Mouse (Mus musculus) embryonic fibroblast, embryonic 13.5 days (primary cell): ENCODE data around the gene Ppp1r36. TPM values are rescaled to one million over a fixed set of nuclear protein-coding genes. Genes with fewer than 3 reads are reported as not detected.
A peak's percentile ranks its signal among the peaks of the same experiment; 100 is the strongest.

Experiments used
- H3K27ac ChIP-seq: 2 replicates; pipeline ENCODE4 v1.5.1; 2012; ENCODE audit warnings: low read length, control low read depth, inconsistent platforms; ENCODE audit not compliant: insufficient read depth
- H3K4me1 ChIP-seq: 2 replicates; pipeline ENCODE4 v1.6.1; 2011; ENCODE audit warnings: low read length; ENCODE audit not compliant: control insufficient read depth, insufficient read depth
- H3K4me3 ChIP-seq: 2 replicates; pipeline ENCODE4 v1.5.1; 2011; ENCODE audit warnings: mild to moderate bottlenecking, control low read depth, low read length; ENCODE audit not compliant: insufficient read depth
- CTCF ChIP-seq: IDR thresholded peaks from 2 replicates; pipeline ENCODE4 v1.5.1; 2011; ENCODE audit warnings: mild to moderate bottlenecking, control low read depth, low read length, moderate library complexity, borderline replicate concordance; ENCODE audit not compliant: insufficient read depth
- POLR2A ChIP-seq: IDR thresholded peaks from 2 replicates; pipeline ENCODE4 v1.6.1; 2011; ENCODE audit warnings: low read depth, mild to moderate bottlenecking, control low read depth, low read length, moderate library complexity
- polyA plus RNA-seq: library from polyadenylated mRNA; stranded (reverse); fragments of >200 nt; gene quantifications from 2 replicates; pipeline ENCODE4 v1.2.4, GENCODE M21; 2011; ENCODE audit warnings: low read depth; ENCODE audit not compliant: missing spikeins, insufficient read length

The Ppp1r36 gene
- polyA plus RNA-seq, 1 experiment: 1.8 TPM

DNA sequence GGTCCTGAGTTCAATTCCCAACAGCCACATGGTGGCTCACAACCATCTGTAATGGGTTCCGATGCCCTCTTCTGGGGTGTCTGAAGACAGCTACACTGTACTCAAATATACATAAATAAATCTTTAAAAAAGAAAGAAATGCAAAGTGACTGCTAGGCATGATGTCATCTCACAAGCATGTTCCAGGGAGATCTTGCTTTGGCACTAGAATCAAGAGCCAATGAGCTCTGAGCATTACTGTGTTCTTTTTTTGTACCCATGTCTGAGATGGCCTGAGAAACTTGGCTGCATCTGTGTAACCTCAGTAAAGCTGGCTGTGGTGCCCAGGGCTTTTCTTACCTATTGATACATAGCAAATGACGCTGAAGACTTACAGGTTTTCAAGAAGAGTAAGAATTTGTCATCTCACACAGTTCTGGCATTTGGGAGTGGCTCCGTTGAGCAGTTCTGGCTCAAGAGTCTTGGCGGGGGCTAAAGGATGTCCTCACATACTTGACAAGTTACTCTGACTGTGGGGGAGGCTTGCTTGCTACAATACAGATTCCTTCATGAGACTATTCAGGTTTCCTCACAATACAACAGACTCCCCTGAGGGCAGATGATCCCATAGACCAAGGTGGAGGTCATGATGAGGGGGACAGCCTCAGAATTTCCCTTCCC lies 62.6 kb downstream of the Ppp1r36 start:
- H3K27ac ChIP-seq: peak overlapping the region; percentile 84
- no peak for TF ChIP-seq POLR2A
- TF ChIP-seq CTCF: no peak
- no peak overlapping the region for H3K4me3 ChIP-seq
- peaks cover 18% of the 10 kb centered on the region for H3K4me1 ChIP-seq

DNA sequence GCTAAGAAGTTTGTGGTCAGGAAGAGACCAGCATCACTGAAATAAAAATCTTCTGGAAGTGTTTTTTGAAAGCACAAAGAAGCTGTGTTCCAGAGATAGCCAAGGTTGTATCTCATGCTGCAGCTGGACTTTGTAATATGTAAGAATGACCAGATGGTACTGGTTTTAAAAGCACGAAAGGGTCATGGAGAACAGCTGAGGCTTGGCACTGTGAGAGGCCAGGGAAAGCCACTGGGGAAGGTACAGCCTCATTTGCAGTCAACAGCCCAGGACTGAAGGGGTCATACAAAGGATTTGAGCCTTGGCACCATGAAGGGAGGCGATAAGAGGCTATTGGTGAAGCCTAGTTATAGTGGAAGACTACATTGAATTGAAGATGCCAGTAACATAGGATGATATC lies 65.1 kb downstream of the Ppp1r36 start:
- TF ChIP-seq CTCF (no peak), POLR2A (no peak)
- H3K27ac ChIP-seq: no peak overlapping the region
- H3K4me1 ChIP-seq: peaks cover 18% of the 10 kb centered on the region
- no peak overlapping the region for H3K4me3 ChIP-seq

GRCm38 (mm10) chr12:76482948-76483347 lies 65.6 kb downstream of the Ppp1r36 start:
- H3K4me1 ChIP-seq: peaks cover 16% of the 10 kb centered on the region
- TF ChIP-seq CTCF (no peak), POLR2A (no peak)
- no peak overlapping the region for H3K27ac ChIP-seq
- no peak overlapping the region for H3K4me3 ChIP-seq

- Histone ChIP-seq H3K4me1 (peaks cover 4% of the 10 kb centered on the region; the same call in 1 of the 2 replicates), H3K4me3 (no peak overlapping the region), H3K27ac (no peak overlapping the region)
- no peak for TF ChIP-seq POLR2A
- no peak for TF ChIP-seq CTCF
These were observed 67.5 kb downstream of the Ppp1r36 start for GRCm38 (mm10) chr12:76484881-76485280.

- Histone ChIP-seq H3K4me1 (0 out of 2 replicates have a peak, but pooled peaks cover 1% of the 10 kb centered on the region), H3K27ac (no peak overlapping the region), H3K4me3 (no peak overlapping the region)
- TF ChIP-seq POLR2A (no peak), CTCF (no peak)
These were observed 68.0 kb downstream of the Ppp1r36 start for GRCm38 (mm10) chr12:76485381-76485780.

GRCm38 (mm10) chr12:76486943-76487342 lies 69.6 kb downstream of the Ppp1r36 start:
- TF ChIP-seq POLR2A (no peak), CTCF (no peak)
- no peak overlapping the region for H3K27ac ChIP-seq
- H3K4me1 ChIP-seq: no peaks in the 10 kb centered on the region
- H3K4me3 ChIP-seq: no peak overlapping the region

Other genes with a start within 250 kb of the Ppp1r36 start
- gene Esr2, start 240.3 kb upstream of the Ppp1r36 start, polyA plus RNA-seq: 0.37 and 0.50 TPM in 2 replicates
- not detected in 2 replicates for gene Tex21, start 170.8 kb upstream of the Ppp1r36 start, polyA plus RNA-seq
- gene Mthfd1, start 162.2 kb upstream of the Ppp1r36 start, polyA plus RNA-seq: 30.9 and 38.6 TPM in 2 replicates
- gene Akap5, start 92.6 kb upstream of the Ppp1r36 start, polyA plus RNA-seq: 0.68 TPM in 2 replicates
- gene Zbtb25, start 47.9 kb upstream of the Ppp1r36 start, polyA plus RNA-seq: 24.0 and 29.2 TPM in 2 replicates
- 13.5 and 15.2 TPM in 2 replicates for gene Zbtb1, start 47.3 kb upstream of the Ppp1r36 start, polyA plus RNA-seq
- gene Hspa2, start 13.4 kb upstream of the Ppp1r36 start, polyA plus RNA-seq: 8.6 and 13.7 TPM in 2 replicates
- gene Plekhg3, start 113.4 kb downstream of the Ppp1r36 start, polyA plus RNA-seq: 21.8 and 25.1 TPM in 2 replicates